Mouse (Mus musculus) thymus, postnatal 36 days (tissue): Measurements from ENCODE around the gene Fau.

Experiments
- DNase-seq, 2 experiments: peaks; one replicate each; pipeline ENCODE4 v3.0.0; 2022; ENCODE audit warnings: mixed read lengths in 2 of 2

The Fau gene

GRCm38 (mm10) chr19:6076564-6077393 is 19.1 kb downstream of the Fau start, which contains the start of gene Vps51:
TSS of gene Vps51 (minus strand) at chr19:6077231.
- DNase-seq = peak; percentile 81 to 83

GRCm38 (mm10) chr19:6079983-6080480 is 22.4 kb downstream of the Fau start, which contains the start of gene Tmem262:
TSS of gene Tmem262 (plus strand) at chr19:6080033.
- no peak for DNase-seq

GRCm38 (mm10) chr19:6082156-6082555 is 24.5 kb downstream of the Fau start, which contains the start of gene Gm28374:
TSS of gene Gm28374 (minus strand) at chr19:6082256.
- no peak for DNase-seq

- DNase-seq = peak; percentile 93 to 96
Observed at GRCm38 (mm10) chr19:6084478-6085248, 27.0 kb downstream of the Fau start, which contains the start of the genes Zfpl1 and Cdca5. TSS of gene Zfpl1 (minus strand) at chr19:6084956. TSS of gene Cdca5 (plus strand) at chr19:6084983.

GRCm38 (mm10) chr19:6085417-6085879 is 27.8 kb downstream of the Fau start:
- DNase-seq = peak; percentile 51 to 68

- no peak for DNase-seq
Observed at GRCm38 (mm10) chr19:6088841-6089240, 31.2 kb downstream of the Fau start.

- DNase-seq = no peak
Observed at GRCm38 (mm10) chr19:6094119-6094518, 36.5 kb downstream of the Fau start, which contains the start of gene AC131692.1. TSS of gene AC131692.1 (plus strand) at chr19:6094419.

- no peak for DNase-seq
Observed at GRCm38 (mm10) chr19:6097847-6098246, 40.2 kb downstream of the Fau start.

GRCm38 (mm10) chr19:6101186-6101585 is 43.5 kb downstream of the Fau start:
- DNase-seq = no peak

- DNase-seq = no peak
Observed at GRCm38 (mm10) chr19:6102169-6102853, 44.7 kb downstream of the Fau start.

GRCm38 (mm10) chr19:6104476-6104875 is 46.8 kb downstream of the Fau start:
- no peak for DNase-seq

- DNase-seq = no peak
Observed at GRCm38 (mm10) chr19:6105586-6105985, 47.9 kb downstream of the Fau start, which contains the start of gene Naaladl1. TSS of gene Naaladl1 (plus strand) at chr19:6105782.
